Mouse (Mus musculus) spleen, adult 2 months (tissue): Measurements from ENCODE around the gene Fam104a.

ENCODE experiments used
- CTCF ChIP-seq: fragments of 200-500 bp; IDR thresholded peaks from 2 replicates; pipeline ENCODE4 v1.5.1; 2011; ENCODE audit warnings: mild to moderate bottlenecking, inconsistent platforms; ENCODE audit not compliant: insufficient read depth, insufficient read length, insufficient replicate concordance; ENCODE audit errors: extremely low read depth
- POLR2A ChIP-seq: fragments of 200-500 bp; IDR thresholded peaks from 2 replicates; pipeline ENCODE4 v1.6.1; 2011; ENCODE audit warnings: low read depth, low read length, inconsistent platforms

- TF ChIP-seq CTCF (no peak), POLR2A (no peak)
These were observed 912 bp upstream of the Fam104a start for GRCm38 (mm10) chr11:113684707-113685426.
